Mouse (Mus musculus): ENCODE results near the gene Atp2a2. TPM values are rescaled to one million over a fixed set of nuclear protein-coding genes. Genes with fewer than 3 reads are reported as not detected.
A peak's percentile ranks its signal among the peaks of the same experiment; 100 is the strongest.

The Atp2a2 gene
- polyA plus RNA-seq (2016; fragmentation: Nextera tagmentation; extraction: Ambion mirVana), result 34.8 and 37.6 TPM in 2 replicates

DNA sequence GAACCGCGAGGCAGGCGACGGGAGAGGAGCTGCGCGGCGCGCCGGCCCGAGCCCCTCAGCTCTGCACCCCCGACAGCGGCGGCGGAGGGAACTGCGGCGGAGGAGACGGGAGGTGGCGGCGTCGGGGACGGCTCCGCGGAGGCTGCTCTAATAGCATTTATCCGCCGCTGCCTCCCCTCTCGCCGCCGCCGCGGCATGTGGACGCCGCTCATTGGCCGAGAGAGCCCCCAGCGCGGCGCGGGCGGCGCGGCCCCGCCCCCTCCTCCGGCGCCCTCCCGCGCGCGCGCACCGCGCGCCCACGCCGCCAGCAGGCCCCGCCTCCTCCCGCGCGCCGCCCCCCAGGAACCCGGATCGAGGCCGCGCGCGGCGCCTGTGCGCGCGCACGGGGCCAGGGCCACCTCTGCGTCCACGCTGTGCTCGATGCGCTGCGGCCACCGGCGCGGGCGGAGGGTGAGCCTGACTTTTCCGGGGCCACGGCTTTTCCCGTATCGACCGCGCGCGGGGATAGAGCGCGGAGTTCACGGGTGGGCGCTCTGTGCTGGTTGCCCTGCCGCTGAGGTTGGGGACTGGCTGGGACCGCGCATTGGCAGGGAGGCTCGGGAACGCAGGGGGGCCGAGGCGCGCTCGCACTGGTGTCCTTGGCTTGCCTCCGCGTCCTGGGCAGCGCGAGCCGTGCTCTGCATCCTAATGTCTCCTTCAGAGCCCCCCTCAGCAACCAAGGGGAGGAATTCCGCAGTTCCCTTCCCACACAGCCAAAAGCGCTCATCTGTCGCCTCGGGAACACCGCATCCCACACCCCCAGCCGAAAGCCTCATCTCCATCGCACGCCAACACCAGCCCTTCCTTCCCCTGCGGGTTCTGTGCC is at the start of gene Atp2a2:
TSS of gene Atp2a2 (minus strand) at position 149 of the 865 bp plus-strand sequence.
- peaks cover 47% of the 10 kb centered on the region for H3K4me1 ChIP-seq
- peak within 1 kb of the TSS; percentile 77 for H3K4me3 ChIP-seq
- H3K9me3 ChIP-seq, result peaks cover 4% of the 10 kb centered on the region; the same call in 1 of the 2 replicates
- peaks cover 30% of the 10 kb centered on the region for H3K36me3 ChIP-seq (replicated peaks)
- WGBS, result under 1% methylated on average over 100 of the region's 113 CpGs
- H3K27ac ChIP-seq, result peak within 1 kb of the TSS; percentile 100
- DNase-seq (ENCODE audit: extremely low spot score, low spot score), result peak; percentile 87
- peaks cover 8% of the 10 kb centered on the region for H3K27me3 ChIP-seq (ENCODE audit: poor library complexity, severe bottlenecking)

DNA sequence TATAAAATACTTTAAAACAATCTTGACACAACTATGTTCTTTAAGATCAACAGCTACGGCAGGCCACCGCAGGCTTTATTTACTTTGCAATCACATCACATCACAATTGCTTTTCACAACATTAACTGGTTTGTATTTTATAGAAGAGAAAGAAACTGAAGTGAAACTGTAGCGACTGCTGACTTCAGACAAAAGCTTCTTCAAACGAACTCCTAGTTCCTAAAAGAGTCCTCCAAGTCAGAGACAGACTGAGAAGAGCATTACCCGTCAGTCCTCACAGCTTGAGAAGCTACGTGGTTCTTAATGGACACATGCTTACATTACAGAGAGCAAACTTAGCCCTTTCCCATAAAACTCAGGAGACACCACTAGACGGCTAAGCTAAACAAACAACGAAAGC is 48.4 kb upstream of the Atp2a2 start:
- H3K9me3 ChIP-seq, result no peaks in the 10 kb centered on the region
- H3K4me1 ChIP-seq, result peaks cover 10% of the 10 kb centered on the region
- no peak overlapping the region for H3K4me3 ChIP-seq
- peaks cover 33% of the 10 kb centered on the region for H3K36me3 ChIP-seq (replicated peaks)
- H3K27ac ChIP-seq, result no peak overlapping the region
- WGBS, result 85% methylated on average over 8 of the region's 8 CpGs
- no peak for DNase-seq (ENCODE audit: extremely low spot score, low spot score)
- no peaks in the 10 kb centered on the region for H3K27me3 ChIP-seq (ENCODE audit: poor library complexity, severe bottlenecking)

DNA sequence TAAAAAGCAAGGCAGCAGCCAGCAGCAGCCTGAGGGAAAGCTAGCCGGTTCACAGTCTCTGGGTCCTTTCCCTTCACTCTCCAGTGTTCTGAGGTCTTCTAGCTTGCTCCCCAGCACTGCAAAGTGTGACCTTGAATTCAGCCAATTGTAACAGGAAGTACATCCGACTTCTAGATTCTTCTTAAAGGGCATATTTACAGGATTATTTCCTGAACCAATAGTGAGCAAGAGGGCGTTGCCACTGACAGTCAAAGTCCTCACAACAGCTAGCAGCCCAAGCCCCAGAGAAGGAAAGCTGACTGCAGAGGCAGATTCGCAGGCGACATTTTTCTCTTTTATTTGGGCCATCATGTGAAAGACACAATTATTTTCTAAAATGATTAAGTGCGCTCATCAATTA is 46.6 kb upstream of the Atp2a2 start:
- Histone ChIP-seq H3K4me3 (no peak overlapping the region), H3K4me1 (peaks cover 10% of the 10 kb centered on the region), H3K36me3 (replicated peaks) (peaks cover 34% of the 10 kb centered on the region), H3K27ac (no peak overlapping the region), H3K9me3 (no peaks in the 10 kb centered on the region), H3K27me3 (ENCODE audit: poor library complexity, severe bottlenecking) (no peaks in the 10 kb centered on the region)
- WGBS, result 86% methylated on average over 6 of the region's 6 CpGs
- no peak for DNase-seq (ENCODE audit: extremely low spot score, low spot score)

DNA sequence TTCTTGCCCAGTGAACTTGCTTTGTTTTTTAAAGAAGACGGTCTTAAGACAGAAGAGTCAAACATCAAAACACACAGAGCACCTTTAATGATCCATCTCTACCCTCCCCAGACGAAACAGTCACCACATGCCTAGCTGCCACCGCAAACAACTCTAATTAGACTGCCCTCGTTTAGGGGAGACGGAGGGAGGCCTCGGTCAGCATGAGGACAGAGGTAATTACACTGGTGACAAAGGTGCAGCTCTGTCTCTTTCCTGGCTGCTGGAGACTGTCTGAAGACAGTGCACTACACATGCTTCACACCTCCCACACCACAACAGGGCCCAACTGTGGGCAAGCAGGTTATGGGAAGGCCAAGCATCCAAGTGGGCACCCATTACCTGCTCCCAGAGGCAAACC is 45.8 kb upstream of the Atp2a2 start:
- WGBS, result 53% methylated on average over 6 of the region's 6 CpGs
- no peak for DNase-seq (ENCODE audit: extremely low spot score, low spot score)
- Histone ChIP-seq H3K36me3 (replicated peaks) (peaks cover 31% of the 10 kb centered on the region), H3K4me3 (no peak overlapping the region), H3K4me1 (peaks cover 10% of the 10 kb centered on the region), H3K27me3 (ENCODE audit: poor library complexity, severe bottlenecking) (no peaks in the 10 kb centered on the region), H3K27ac (no peak overlapping the region), H3K9me3 (no peaks in the 10 kb centered on the region)

DNA sequence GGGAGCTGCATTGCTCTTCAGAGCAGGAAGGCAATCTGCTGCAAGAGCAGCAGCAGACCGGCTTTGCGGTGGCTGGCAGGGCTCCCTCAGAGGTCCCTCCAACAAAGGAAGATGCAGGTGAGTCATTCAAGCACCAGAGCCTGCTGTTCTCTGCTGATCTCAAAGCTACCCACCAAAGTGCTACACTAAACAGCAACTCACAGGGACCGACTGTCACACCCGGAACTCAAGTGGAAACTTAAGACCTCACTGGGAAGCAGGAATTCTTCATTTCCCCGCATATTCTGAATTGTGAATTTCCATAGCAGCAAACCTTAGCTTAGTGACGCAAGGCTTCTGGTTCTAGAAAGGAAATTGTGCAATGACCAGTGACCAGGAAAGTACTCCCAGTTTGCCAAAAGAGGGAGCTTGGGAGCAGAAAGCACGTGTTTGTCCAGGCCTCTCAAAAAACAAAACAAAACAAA is 45.3 kb upstream of the Atp2a2 start:
- Histone ChIP-seq H3K36me3 (replicated peaks) (peaks cover 30% of the 10 kb centered on the region), H3K9me3 (no peaks in the 10 kb centered on the region), H3K4me1 (peaks cover 10% of the 10 kb centered on the region), H3K27me3 (ENCODE audit: poor library complexity, severe bottlenecking) (no peaks in the 10 kb centered on the region), H3K27ac (no peak overlapping the region), H3K4me3 (no peak overlapping the region)
- WGBS, result 75% methylated on average over 7 of the region's 7 CpGs
- DNase-seq (ENCODE audit: extremely low spot score, low spot score), result no peak

DNA sequence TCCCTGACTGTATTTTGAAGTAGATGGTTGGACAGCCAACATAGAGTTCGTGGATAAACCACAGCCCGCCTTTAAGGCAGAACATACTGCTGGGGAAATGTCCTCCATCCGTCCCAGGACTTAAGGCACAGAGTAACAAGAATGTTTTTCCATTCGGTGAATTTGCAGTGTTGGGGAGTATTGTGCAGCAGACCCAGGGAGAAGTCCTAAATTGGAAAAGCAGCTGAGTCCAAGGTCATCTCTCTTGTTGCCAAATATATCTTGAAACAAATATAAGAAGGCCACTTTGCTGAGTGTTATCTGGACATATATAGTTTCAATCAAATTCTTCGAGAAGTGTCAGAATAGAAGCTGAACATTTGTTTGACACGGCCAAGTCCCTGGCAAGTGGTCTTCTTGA is 41.4 kb upstream of the Atp2a2 start:
- Histone ChIP-seq H3K4me1 (peaks cover 5% of the 10 kb centered on the region), H3K4me3 (no peak overlapping the region), H3K27me3 (ENCODE audit: poor library complexity, severe bottlenecking) (no peaks in the 10 kb centered on the region), H3K36me3 (replicated peaks) (peaks cover 41% of the 10 kb centered on the region), H3K9me3 (no peaks in the 10 kb centered on the region), H3K27ac (no peak overlapping the region)
- no peak for DNase-seq (ENCODE audit: extremely low spot score, low spot score)
- 92% methylated on average over 6 of the region's 6 CpGs for WGBS

DNA sequence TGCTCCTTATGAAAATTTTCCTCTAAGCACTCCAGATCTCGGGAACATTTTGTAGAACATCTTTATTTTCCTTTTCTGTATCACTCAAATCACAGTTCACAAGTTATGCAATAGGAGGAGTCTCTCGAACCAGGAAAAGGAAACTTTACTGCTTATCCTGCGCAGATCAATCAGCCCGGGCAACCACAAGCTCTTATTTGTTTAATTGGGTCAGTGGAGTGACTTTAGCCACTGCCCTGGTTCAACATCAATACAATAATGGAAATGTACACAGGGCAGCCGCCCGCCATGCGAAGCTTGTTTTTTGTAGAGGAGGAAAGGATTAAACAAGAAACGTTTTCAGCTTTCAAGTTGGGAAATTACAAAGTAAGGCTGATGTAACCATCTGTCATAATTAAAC is 39.8 kb upstream of the Atp2a2 start:
- H3K27ac ChIP-seq, result no peak overlapping the region
- H3K4me1 ChIP-seq, result no peaks in the 10 kb centered on the region
- H3K9me3 ChIP-seq, result no peaks in the 10 kb centered on the region
- no peaks in the 10 kb centered on the region for H3K27me3 ChIP-seq (ENCODE audit: poor library complexity, severe bottlenecking)
- no peak for DNase-seq (ENCODE audit: extremely low spot score, low spot score)
- peaks cover 43% of the 10 kb centered on the region for H3K36me3 ChIP-seq (replicated peaks)
- H3K4me3 ChIP-seq, result no peak overlapping the region
- 92% methylated on average over 8 of the region's 8 CpGs for WGBS

DNA sequence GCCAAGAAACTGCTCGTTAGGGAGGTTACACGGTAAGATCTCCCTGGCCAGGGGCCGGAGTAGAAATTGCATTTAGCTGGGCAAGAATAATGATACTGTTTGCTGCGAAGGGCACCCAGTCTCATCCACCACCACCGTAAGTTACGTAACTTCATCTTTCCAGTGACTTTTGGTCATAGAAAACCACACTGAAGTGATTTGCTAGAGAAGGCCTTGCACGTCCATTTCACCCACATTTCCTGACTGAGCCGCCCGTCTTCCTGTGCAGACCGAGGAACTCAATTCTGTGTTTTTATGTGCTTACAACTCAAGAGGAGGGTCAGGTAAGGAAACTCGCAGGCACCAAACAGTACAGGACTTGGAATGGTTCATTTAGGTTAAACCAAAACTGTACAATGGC is 36.1 kb upstream of the Atp2a2 start:
- no peak overlapping the region for H3K4me3 ChIP-seq
- 95% methylated on average over 11 of the region's 11 CpGs for WGBS
- H3K4me1 ChIP-seq, result no peaks in the 10 kb centered on the region
- no peaks in the 10 kb centered on the region for H3K9me3 ChIP-seq
- H3K36me3 ChIP-seq (replicated peaks), result peaks cover 32% of the 10 kb centered on the region
- no peaks in the 10 kb centered on the region for H3K27me3 ChIP-seq (ENCODE audit: poor library complexity, severe bottlenecking)
- H3K27ac ChIP-seq, result no peak overlapping the region
- DNase-seq (ENCODE audit: extremely low spot score, low spot score), result no peak

DNA sequence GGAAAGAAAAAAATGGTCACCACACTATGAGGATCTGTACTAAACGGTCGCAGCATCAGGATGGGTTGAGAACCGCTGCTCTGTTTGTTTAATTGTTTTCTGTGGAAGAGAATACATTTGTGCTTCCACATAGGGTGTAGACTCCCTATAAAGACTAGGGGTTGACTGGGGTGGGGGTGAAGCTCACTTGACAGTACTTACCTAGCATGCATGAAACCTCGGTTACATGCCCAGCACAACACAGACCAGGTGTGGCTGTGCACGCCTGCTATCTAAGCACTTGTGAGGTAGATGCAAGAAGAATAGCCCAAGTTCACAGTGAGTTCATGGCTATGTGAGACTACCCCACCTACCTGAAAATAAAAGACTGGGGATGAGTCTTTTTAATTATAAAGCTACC is 35.6 kb upstream of the Atp2a2 start:
- H3K36me3 ChIP-seq (replicated peaks), result peaks cover 30% of the 10 kb centered on the region
- no peaks in the 10 kb centered on the region for H3K4me1 ChIP-seq
- H3K9me3 ChIP-seq, result no peaks in the 10 kb centered on the region
- no peak overlapping the region for H3K27ac ChIP-seq
- WGBS, result 92% methylated on average over 5 of the region's 5 CpGs
- no peak for DNase-seq (ENCODE audit: extremely low spot score, low spot score)
- no peaks in the 10 kb centered on the region for H3K27me3 ChIP-seq (ENCODE audit: poor library complexity, severe bottlenecking)
- no peak overlapping the region for H3K4me3 ChIP-seq

DNA sequence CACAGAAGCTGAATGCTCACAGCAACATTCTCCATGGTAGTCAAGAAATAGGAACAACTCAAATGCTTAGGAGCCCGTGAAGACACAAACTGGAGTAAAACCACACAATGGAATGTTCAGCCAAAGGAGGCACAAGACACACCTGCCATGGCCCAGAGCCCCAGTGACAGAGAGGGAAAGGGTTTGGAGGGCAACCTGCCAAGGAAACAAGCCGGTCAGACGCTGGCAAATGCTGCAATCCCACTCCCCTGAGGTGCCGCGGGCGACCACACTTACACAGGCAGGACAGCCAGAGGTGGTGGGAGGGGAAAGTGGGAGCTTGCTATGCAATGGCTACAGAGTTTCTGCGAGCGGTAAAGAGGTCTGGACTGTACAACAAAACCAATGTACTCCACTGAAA is 31.9 kb upstream of the Atp2a2 start:
- no peak for DNase-seq (ENCODE audit: extremely low spot score, low spot score)
- WGBS, result 90% methylated on average over 8 of the region's 8 CpGs
- H3K27ac ChIP-seq, result no peak overlapping the region
- H3K27me3 ChIP-seq (ENCODE audit: poor library complexity, severe bottlenecking), result no peaks in the 10 kb centered on the region
- peaks cover 22% of the 10 kb centered on the region for H3K36me3 ChIP-seq (replicated peaks)
- peaks cover 16% of the 10 kb centered on the region for H3K4me1 ChIP-seq
- no peaks in the 10 kb centered on the region for H3K9me3 ChIP-seq
- no peak overlapping the region for H3K4me3 ChIP-seq

DNA sequence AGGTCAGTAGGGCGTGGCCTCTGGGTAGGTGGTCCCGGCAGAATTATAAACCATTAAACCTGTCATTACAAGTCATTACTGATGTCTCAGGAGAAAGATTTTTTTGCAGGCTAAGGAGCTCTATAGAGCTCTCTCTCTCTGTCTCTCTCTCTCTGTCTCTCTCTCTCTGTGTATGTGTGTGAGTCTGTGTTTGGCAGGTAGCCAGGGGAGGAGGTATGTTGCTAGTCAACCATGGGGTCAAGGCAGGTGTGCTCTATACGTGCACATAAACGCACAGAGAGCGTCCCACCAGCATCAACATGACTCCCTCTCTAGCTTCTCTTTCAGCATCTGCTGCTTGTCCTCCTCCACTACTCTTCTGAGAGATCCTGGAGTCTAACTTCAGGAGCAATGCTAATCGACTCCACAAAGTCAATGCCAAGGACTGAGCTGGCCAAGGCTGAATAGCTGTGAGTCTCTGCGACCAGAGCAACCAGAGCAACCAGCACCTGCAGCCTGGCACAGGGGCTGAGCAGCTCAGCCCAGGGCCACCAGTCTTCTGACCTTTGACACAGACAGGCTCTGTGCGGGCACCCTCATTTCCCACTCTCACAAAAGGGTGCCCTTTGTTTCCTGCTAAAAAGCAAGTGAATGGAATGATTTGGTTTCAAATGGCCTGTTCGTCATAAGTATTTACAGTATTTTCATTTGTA is 28.0 kb upstream of the Atp2a2 start:
- Histone ChIP-seq H3K4me3 (no peak overlapping the region), H3K9me3 (no peaks in the 10 kb centered on the region), H3K36me3 (replicated peaks) (peaks cover 9% of the 10 kb centered on the region), H3K27ac (no peak overlapping the region), H3K4me1 (peaks cover 43% of the 10 kb centered on the region), H3K27me3 (ENCODE audit: poor library complexity, severe bottlenecking) (no peaks in the 10 kb centered on the region)
- DNase-seq (ENCODE audit: extremely low spot score, low spot score), result no peak
- 89% methylated on average over 9 of the region's 9 CpGs for WGBS

DNA sequence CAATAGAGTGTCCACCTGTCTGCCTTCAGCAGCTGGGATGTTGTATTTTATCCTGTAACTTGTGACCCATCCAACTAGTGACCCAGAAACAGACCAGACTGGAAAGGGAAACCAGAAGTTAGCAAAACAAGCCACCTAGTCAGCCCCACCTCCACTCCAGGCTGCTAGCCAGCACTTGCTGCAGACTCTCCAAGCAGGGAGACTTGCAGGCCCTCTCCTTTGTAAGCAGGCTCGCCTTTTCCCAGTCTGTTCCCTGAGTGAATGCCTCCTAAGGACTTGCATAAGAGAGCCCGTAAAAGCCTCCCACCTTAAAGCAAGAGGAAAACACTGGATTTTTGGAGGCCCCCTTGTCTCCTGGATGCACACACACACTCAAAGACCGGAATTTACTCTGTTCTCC is 27.3 kb upstream of the Atp2a2 start:
- H3K36me3 ChIP-seq (replicated peaks), result peaks cover 9% of the 10 kb centered on the region
- no peak overlapping the region for H3K4me3 ChIP-seq
- peaks cover 49% of the 10 kb centered on the region for H3K4me1 ChIP-seq
- no peak for DNase-seq (ENCODE audit: extremely low spot score, low spot score)
- H3K27ac ChIP-seq, result peak overlapping the region; percentile 41; the same call in 1 of the 2 replicates
- no peaks in the 10 kb centered on the region for H3K9me3 ChIP-seq
- WGBS, result 65% methylated on average over 3 of the region's 3 CpGs
- H3K27me3 ChIP-seq (ENCODE audit: poor library complexity, severe bottlenecking), result no peaks in the 10 kb centered on the region

DNA sequence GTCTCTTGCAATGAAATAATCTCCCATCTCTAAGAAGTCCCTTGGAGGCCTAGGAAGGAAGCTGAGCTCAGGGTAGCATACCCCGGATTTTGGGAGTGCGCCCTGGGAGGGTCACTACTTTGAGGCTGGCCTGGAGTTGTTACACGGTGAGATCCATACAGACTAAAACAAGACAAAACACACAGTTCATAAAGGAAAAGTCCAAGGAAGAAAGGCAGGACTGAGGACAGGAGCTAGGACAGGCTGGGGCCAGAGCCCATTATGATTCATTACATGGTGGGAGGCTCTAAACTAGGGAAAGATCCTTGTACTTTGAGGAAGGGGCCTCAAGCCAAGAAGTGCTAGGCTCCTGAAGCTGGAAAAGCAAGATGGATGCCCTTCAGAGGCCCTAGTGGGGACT is 26.6 kb upstream of the Atp2a2 start:
- Histone ChIP-seq H3K27me3 (ENCODE audit: poor library complexity, severe bottlenecking) (no peaks in the 10 kb centered on the region), H3K36me3 (replicated peaks) (peaks cover 9% of the 10 kb centered on the region), H3K27ac (peak overlapping the region; percentile 76), H3K9me3 (no peaks in the 10 kb centered on the region), H3K4me3 (no peak overlapping the region), H3K4me1 (peaks cover 54% of the 10 kb centered on the region)
- WGBS, result 75% methylated on average over 3 of the region's 3 CpGs
- no peak for DNase-seq (ENCODE audit: extremely low spot score, low spot score)
